Mouse (Mus musculus) stomach, embryonic 14.5 days (tissue): ENCODE measurements around the gene Mfrp. TPM values are rescaled to one million over a fixed set of nuclear protein-coding genes. Genes with fewer than 3 reads are reported as not detected.

Source experiments
- ATAC-seq: fragments of 200-750 bp; cut with Nextera tagmentation; 2 replicates; pipeline ENCODE4 v1.8.0; 2017; ENCODE audit warnings: low read depth, moderate TSS enrichment; ENCODE audit not compliant: insufficient number of reproducible peaks, insufficient read depth, low FRiP score
- H3K27ac ChIP-seq: fragments of 300-500 bp; sonication (generic); 2 replicates; pipeline ENCODE4 v1.5.1; 2014; ENCODE audit warnings: mild to moderate bottlenecking, low read length, moderate library complexity, mixed read lengths
- H3K27me3 ChIP-seq: fragments of 300-500 bp; sonication (generic); 2 replicates; pipeline ENCODE4 v1.6.1; 2014; ENCODE audit warnings: low read length, control low read depth, mixed read lengths; ENCODE audit not compliant: control insufficient read depth, insufficient read depth
- H3K36me3 ChIP-seq: fragments of 300-500 bp; sonication (generic); 2 replicates; pipeline ENCODE4 v1.6.1; 2014; ENCODE audit warnings: mild to moderate bottlenecking, control low read depth, low read length, moderate library complexity, mixed read lengths; ENCODE audit not compliant: control insufficient read depth, insufficient read depth
- H3K4me1 ChIP-seq: fragments of 300-500 bp; sonication (generic); 2 replicates; pipeline ENCODE4 v1.6.1; 2014; ENCODE audit warnings: low read length, control low read depth, mixed read lengths; ENCODE audit not compliant: control insufficient read depth, insufficient read depth
- H3K4me2 ChIP-seq: fragments of 300-500 bp; sonication (generic); replicated peaks from 2 replicates; pipeline ENCODE4 v1.6.1; 2014; ENCODE audit warnings: low read depth, low read length, control low read depth
- H3K4me3 ChIP-seq: fragments of 300-500 bp; sonication (generic); 2 replicates; pipeline ENCODE4 v1.5.1; 2014; ENCODE audit warnings: low read depth, low read length, control low read depth
- H3K9ac ChIP-seq: fragments of 300-500 bp; sonication (generic); replicated peaks from 2 replicates; pipeline ENCODE4 v1.6.1; 2014; ENCODE audit warnings: low read depth, mild to moderate bottlenecking, control low read depth, low read length, moderate library complexity, mixed read lengths
- H3K9me3 ChIP-seq: fragments of 300-500 bp; sonication (generic); 2 replicates; pipeline ENCODE4 v1.6.1; 2016; ENCODE audit warnings: low read depth, low read length, control low read depth; ENCODE audit not compliant: control insufficient read depth
- WGBS: fragments of 180-500 bp; shearing (Covaris S2); extraction: QIAGEN DNeasy Blood & Tissue Kit; methylation state at CpG from one replicate; pipeline ENCODE4 v1.1.7; 2014; 5-methylcytosine and 5-hydroxymethylcytosine counted together
- polyA plus RNA-seq: library from polyadenylated mRNA; unstranded; fragments of >200 nt; fragmentation: Nextera tagmentation; extraction: Ambion mirVana; gene quantifications from 2 replicates; pipeline ENCODE4 v1.2.1, GENCODE M21; 2014

Gene Mfrp
- polyA plus RNA-seq, 1 experiment from 2014 or later = 0.26 TPM

DNA sequence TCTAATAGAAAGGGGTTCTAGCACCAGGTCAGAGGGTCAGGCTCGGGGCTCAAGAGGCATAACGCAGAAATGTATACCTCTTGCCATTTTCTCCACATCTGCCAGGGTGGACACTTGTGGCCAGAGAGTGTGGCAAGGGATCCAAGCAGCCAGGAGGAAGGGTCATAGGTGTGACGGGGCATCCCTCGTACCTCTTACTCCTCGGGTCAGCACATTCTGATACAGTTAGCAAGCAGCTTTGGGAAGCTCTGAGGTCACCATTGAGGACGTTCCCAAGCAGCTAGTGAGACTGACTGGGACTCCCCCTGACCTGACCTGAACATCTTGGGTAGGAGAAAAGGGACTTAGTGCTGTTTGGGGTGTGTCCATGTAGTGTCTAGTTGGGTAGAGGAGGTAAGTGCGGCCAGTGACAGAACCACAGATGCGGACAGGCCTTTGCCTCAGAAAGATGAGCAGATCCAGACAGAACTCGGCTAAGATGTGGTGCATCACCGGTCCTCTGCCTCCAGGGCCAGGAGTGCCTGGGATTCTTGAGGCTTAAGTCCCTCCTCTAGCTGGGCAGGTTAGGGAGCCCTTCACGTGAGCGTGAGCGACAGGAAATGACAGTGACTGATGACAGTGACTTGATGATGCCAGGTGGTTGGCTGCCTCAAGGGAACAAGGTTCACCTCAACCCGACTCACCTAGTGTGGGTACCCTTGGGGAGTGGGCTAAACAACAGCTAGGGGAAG, 31.3 kb upstream of the Mfrp start:
- 54% methylated on average over 14 of the region's 14 CpGs for WGBS
- H3K9ac ChIP-seq = no peak overlapping the region
- no peak overlapping the region for H3K4me3 ChIP-seq
- no peaks in the 10 kb centered on the region for H3K27me3 ChIP-seq
- H3K4me1 ChIP-seq = peaks cover 25% of the 10 kb centered on the region
- no peak for ATAC-seq
- no peak overlapping the region for H3K4me2 ChIP-seq
- H3K9me3 ChIP-seq = no peaks in the 10 kb centered on the region
- no peak overlapping the region for H3K27ac ChIP-seq
- no peaks in the 10 kb centered on the region for H3K36me3 ChIP-seq

DNA sequence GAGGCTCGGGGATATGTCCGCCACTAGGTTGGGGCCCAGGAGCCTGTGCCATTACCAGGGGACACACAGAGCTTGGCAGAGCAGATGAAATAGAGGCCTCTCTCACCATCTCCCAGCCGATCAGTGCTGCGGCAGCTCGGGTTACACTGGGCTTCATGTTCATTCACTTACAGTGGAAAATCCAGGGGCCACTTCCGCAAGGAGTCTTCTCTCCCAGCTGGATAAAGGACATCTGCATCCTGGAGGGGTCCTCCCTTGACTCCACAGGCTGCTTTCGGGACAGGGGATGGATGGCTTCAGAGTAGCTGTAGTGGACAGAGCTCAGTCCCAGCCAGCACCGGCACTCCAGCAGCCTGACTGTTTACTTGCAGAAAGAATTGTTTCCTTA, 30.7 kb upstream of the Mfrp start:
- Histone ChIP-seq H3K27me3 (no peaks in the 10 kb centered on the region), H3K9me3 (no peaks in the 10 kb centered on the region), H3K9ac (no peak overlapping the region), H3K36me3 (no peaks in the 10 kb centered on the region), H3K4me2 (no peak overlapping the region), H3K4me3 (no peak overlapping the region), H3K27ac (no peak overlapping the region), H3K4me1 (peaks cover 25% of the 10 kb centered on the region)
- 27% methylated on average over 8 of the region's 8 CpGs for WGBS
- ATAC-seq = no peak

DNA sequence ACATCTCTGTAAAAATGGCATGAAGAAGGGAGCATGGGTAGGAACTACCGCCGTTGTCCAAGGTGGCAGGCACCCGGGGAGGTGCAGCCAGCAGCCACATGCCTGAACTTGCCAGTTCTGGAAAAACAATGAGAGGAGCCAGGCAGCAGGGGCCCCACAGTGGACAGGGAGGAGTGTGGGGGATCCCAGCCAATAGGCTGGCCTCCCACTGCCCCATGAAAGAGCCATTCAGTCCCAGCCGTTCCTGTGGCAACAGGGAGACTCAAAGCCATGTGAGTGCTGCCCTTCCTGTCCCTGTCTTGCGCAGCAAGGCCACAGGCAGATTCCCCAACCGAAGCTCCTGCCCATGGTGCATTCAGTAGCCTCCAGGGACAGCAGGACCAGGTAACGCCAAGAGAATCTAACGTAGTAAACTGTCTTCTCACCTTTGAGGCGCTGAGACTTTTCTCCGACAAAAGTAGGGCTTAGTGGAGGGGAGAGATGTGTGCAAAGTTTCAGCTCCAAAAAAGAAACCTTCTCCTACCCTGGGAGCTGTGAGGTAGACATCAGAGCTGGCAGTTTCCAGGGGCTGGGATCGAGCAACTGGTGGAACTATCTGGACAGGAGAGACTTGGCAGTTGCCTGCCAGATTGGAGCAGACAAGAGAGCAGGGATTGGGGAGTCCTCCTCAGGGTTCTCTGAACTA, 29.5 kb upstream of the Mfrp start:
- no peak overlapping the region for H3K9ac ChIP-seq
- peak overlapping the region; percentile 21; the same call in 1 of the 2 replicates for H3K27ac ChIP-seq
- no peak overlapping the region for H3K4me2 ChIP-seq
- H3K4me3 ChIP-seq = no peak overlapping the region
- no peak for ATAC-seq
- H3K4me1 ChIP-seq = peaks cover 25% of the 10 kb centered on the region
- no peaks in the 10 kb centered on the region for H3K36me3 ChIP-seq
- 38% methylated on average over 11 of the region's 11 CpGs for WGBS
- no peaks in the 10 kb centered on the region for H3K27me3 ChIP-seq
- H3K9me3 ChIP-seq = no peaks in the 10 kb centered on the region

DNA sequence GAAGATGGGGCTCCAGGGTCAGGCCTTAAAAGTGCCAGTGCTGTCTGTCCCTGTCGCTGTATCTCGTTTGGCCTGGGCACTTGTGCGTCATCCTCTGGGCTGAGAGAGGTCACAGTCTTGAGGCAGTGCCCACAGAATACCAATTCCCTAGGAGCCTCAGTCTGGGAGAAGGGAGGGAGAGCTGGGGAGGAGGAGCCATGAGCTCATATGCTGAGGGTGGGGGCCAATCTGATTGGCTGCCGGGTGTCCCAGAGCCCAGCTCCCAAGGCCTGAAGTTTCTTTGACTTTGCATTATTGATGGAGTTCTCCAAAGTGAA, 29.0 kb upstream of the Mfrp start:
- peaks cover 20% of the 10 kb centered on the region for H3K4me1 ChIP-seq
- ATAC-seq = no peak
- WGBS = 43% methylated on average over 4 of the region's 4 CpGs
- no peak overlapping the region for H3K9ac ChIP-seq
- H3K27ac ChIP-seq = no peak overlapping the region
- no peaks in the 10 kb centered on the region for H3K9me3 ChIP-seq
- no peaks in the 10 kb centered on the region for H3K27me3 ChIP-seq
- no peak overlapping the region for H3K4me2 ChIP-seq
- H3K4me3 ChIP-seq = no peak overlapping the region
- no peaks in the 10 kb centered on the region for H3K36me3 ChIP-seq

DNA sequence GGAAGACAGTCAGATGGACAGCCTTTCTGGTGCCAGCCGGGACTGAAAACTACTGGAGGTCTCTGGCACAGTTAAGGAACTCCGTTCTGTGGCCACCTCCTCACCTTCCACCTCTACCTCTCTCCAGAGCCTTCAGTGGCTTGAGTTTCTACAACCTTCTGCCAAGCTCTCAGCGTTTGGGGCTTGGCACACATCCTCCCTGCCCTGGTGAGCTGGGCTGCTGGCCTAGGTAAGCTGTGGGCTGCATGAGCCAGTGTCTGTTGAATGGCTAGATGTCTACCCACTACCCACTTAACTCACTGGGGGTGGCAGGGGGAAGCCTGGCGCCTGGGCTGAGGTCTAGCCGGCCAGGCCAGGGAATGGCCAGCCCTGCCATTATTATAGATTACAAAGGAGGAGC, 28.4 kb upstream of the Mfrp start:
- Histone ChIP-seq H3K27me3 (no peaks in the 10 kb centered on the region), H3K27ac (no peak overlapping the region), H3K4me3 (no peak overlapping the region), H3K36me3 (no peaks in the 10 kb centered on the region), H3K4me1 (peaks cover 19% of the 10 kb centered on the region), H3K9me3 (no peaks in the 10 kb centered on the region), H3K4me2 (no peak overlapping the region), H3K9ac (no peak overlapping the region)
- ATAC-seq = no peak
- 72% methylated on average over 5 of the region's 5 CpGs for whole genome bisulfite sequencing

DNA sequence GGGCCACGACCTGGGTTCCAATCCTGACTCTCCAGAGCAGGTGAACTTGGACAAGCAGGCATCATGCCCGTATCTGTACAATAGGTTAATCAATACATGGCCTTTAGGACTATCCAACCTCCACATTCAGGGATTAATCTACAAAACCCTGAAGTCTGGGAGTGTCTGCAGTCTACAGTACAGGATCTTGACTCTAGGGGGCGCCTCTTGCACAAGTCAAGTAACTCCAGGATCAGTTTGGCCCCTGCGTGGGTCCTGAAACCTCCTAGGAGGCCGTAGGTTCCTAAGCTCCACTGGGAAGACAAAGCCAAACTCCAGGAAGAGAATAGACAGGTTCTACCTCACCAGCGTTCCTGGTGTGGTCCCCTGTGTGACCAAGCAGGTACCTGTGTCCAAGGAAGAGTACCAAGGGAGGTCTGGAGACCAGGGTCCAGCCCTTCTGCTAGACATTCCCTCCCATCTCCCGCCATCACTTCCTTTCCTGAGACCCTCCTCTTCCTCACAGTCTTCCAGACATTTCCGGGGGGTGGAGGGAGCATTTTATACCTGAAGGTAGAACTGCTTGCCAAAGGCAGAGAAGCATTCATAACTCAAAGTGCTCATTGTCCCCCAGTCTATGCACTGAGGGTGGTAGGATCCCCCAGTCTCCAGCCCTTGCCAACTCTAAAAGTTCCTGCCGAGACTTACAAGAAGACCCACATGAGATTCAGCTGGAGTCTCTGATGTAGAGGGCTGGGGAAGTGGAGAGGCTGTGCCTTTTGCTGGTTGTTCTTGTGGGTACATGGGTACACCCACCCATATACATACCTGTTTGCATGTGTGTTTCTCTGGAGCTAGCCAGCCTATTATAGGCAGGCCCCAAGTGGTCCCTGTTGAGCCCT, 26.9 kb upstream of the Mfrp start:
- no peak overlapping the region for H3K9ac ChIP-seq
- H3K9me3 ChIP-seq = no peaks in the 10 kb centered on the region
- no peaks in the 10 kb centered on the region for H3K27me3 ChIP-seq
- no peak overlapping the region for H3K4me3 ChIP-seq
- no peak for ATAC-seq
- H3K27ac ChIP-seq = no peak overlapping the region
- H3K4me1 ChIP-seq = peaks cover 29% of the 10 kb centered on the region
- no peaks in the 10 kb centered on the region for H3K36me3 ChIP-seq
- 66% methylated on average over 9 of the region's 9 CpGs for WGBS
- H3K4me2 ChIP-seq = no peak overlapping the region

DNA sequence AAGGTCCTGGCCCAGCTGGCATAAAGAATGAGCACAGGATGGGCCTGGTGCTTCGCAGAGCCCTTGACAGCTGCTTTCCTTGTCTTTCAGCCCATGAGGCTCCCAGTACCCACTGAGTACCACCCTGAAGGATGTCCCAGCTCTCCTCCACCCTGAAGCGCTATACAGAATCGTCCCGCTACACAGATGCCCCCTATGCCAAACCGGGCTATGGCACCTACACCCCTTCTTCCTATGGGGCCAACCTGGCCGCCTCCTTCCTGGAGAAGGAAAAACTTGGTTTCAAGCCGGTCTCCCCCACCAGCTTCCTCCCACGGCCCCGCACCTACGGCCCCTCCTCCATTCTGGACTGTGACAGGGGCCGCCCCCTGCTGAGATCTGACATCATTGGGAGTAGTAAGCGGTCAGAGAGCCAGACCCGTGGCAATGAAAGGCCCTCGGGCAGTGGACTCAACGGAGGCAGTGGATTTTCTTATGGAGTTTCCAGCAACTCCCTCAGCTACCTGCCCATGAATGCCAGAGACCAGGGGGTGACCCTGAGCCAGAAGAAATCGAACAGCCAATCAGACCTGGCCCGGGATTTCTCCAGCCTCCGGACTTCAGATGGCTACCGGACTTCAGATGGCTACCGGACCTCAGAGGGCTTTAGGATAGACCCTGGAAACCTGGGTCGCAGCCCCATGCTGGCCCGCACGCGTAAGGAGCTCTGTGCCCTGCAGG, 26.1 kb upstream of the Mfrp start:
- H3K27ac ChIP-seq = no peak overlapping the region
- H3K36me3 ChIP-seq = no peaks in the 10 kb centered on the region
- no peak for ATAC-seq
- no peaks in the 10 kb centered on the region for H3K27me3 ChIP-seq
- H3K4me3 ChIP-seq = no peak overlapping the region
- H3K4me2 ChIP-seq = no peak overlapping the region
- no peak overlapping the region for H3K9ac ChIP-seq
- 73% methylated on average over 24 of the region's 24 CpGs for WGBS
- peaks cover 28% of the 10 kb centered on the region for H3K4me1 ChIP-seq
- no peaks in the 10 kb centered on the region for H3K9me3 ChIP-seq
